Mouse (Mus musculus): ENCODE measurements around the gene Ncstn.

DNA sequence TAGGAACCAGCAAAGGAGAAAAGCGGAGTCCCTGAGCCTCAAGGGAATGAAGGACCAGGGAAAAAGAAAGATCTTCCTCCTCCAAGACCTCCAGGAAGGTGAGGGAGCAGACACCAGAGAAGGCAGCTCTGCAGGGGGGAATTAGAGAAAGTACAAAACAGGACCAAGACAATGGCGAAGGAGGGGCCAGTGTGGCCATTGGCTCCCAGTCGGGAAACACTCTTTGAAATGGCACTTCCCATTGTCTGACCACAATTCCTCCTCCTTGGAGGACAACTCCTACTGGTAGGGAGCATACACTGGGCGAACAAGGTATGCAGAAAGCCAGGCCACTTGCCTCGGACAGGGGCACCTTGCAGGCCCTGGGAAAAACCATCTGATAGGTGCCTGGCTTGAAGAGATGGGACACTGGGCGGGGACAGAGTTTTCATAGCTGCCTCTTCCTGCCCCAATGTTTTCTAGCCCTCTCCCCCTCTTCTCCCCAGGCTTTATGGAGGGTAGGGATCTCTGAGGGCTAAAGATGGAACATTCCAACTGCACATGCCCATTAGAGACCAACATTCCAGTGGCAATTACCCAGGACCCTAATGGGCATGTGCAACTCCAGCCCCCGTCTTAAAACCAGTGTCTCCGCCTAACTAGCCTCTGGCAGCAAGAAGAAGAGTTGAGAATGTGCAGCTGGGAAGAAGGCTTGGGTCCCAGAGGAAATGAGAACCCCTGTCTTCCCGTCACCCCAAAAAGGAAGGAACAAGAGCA is 58.3 kb downstream of the Ncstn start:
- TF ChIP-seq CTCF (IDR thresholded peaks at IDR 0.05; ENCODE audit: insufficient read depth, low read length) (no peak), POLR2A (IDR thresholded peaks at IDR 0.05; ENCODE audit: borderline replicate concordance, extremely low read depth, low read depth, low read length) (no peak)

Data from lung, adult 2 months (tissue).